Mouse (Mus musculus): ENCODE measurements around the gene Psmd5. TPM values are rescaled to one million over a fixed set of nuclear protein-coding genes. Genes with fewer than 3 reads are reported as not detected.

Psmd5 gene
- polyA plus RNA-seq, 1 experiment from 2014 or later: 114 TPM

DNA sequence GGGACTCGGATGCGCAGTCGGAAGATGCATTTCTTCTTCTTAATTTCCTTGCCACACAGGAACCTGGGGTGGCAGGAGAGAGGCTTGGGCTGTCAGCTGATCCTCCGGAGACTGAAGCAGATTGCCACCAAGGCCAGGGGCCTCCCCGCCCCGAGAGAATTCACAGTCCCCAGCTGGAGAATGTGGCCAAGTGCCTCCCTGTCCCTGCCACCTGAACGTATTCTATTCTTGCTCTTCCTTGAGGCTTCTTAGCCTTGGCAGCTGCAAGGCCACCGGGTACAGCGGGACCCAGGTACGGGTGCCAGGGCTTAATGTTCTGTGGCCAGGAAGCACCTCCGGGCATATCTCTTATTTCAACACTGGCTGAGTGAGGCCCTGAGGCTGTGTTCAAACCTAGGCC, 24.9 kb upstream of the Psmd5 start:
- H3K36me3 ChIP-seq (replicated peaks; ENCODE audit: control insufficient read depth, insufficient read depth): no peaks in the 10 kb centered on the region
- H3K9me3 ChIP-seq (ENCODE audit: control insufficient read depth, low read length): no peaks in the 10 kb centered on the region
- H3K4me1 ChIP-seq (replicated peaks; ENCODE audit: control insufficient read depth, insufficient read depth, low read length): no peaks in the 10 kb centered on the region
- no peak overlapping the region for H3K9ac ChIP-seq
- H3K27ac ChIP-seq: no peak overlapping the region
- DNase-seq (ENCODE audit: low spot score) (no peak), ATAC-seq (ENCODE audit: low FRiP score) (no peak)
- H3K4me3 ChIP-seq (replicated peaks; ENCODE audit: low read length): no peak overlapping the region
- no peaks in the 10 kb centered on the region for H3K27me3 ChIP-seq (ENCODE audit: control insufficient read depth, insufficient read depth, low read length)
- 86% methylated on average over 11 of the region's 11 CpGs for WGBS
- no peak overlapping the region for H3K4me2 ChIP-seq (replicated peaks)

- no peaks in the 10 kb centered on the region for H3K4me1 ChIP-seq (replicated peaks; ENCODE audit: control insufficient read depth, insufficient read depth, low read length)
- no peak overlapping the region for H3K4me2 ChIP-seq (replicated peaks)
- no peak overlapping the region for H3K27ac ChIP-seq
- H3K9me3 ChIP-seq (ENCODE audit: control insufficient read depth, low read length): no peaks in the 10 kb centered on the region
- H3K4me3 ChIP-seq (replicated peaks; ENCODE audit: low read length): no peak overlapping the region
- H3K27me3 ChIP-seq (ENCODE audit: control insufficient read depth, insufficient read depth, low read length): no peaks in the 10 kb centered on the region
- no peak overlapping the region for H3K9ac ChIP-seq
- 26% methylated on average over 10 of the region's 10 CpGs for WGBS
- ATAC-seq (ENCODE audit: low FRiP score) (no peak), DNase-seq (ENCODE audit: low spot score) (no peak)
- H3K36me3 ChIP-seq (replicated peaks; ENCODE audit: control insufficient read depth, insufficient read depth): no peaks in the 10 kb centered on the region
These were observed 23.1 kb upstream of the Psmd5 start for GRCm38 (mm10) chr2:34897820-34898219.

DNA sequence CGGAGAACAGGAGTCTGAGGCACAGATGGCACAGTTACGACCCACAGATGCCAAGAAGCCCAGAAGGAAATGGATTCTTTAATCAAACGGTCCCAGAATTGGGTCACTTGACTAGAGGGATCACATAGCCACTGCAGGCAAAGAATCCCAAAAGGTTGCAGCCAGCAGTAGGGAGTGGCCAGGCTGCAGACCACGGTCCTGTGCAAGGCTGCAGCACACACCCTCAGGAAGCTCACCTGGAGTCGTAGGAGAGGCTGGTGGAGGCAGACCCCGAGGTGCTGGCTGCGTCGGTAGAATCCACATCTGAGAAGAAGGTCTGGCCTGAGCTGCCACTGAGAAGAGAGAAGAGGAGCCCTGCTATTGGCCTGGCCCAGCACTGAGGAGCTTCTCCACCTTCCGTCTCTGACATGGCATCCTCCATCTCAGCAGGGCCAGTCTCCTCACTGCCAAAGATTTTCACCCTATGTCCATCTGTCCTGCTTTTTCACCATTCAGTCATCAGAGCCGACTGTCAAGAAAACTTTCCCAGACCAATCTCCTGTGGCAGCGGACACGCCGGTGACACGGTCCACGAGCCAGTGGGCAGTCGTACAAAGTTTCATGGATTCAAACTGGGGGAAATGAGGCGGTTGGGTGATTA, 22.2 kb upstream of the Psmd5 start:
- Histone ChIP-seq H3K9me3 (ENCODE audit: control insufficient read depth, low read length) (no peaks in the 10 kb centered on the region), H3K4me3 (replicated peaks; ENCODE audit: low read length) (no peak overlapping the region), H3K4me2 (replicated peaks) (no peak overlapping the region), H3K9ac (no peak overlapping the region), H3K36me3 (replicated peaks; ENCODE audit: control insufficient read depth, insufficient read depth) (no peaks in the 10 kb centered on the region), H3K27ac (no peak overlapping the region), H3K27me3 (ENCODE audit: control insufficient read depth, insufficient read depth, low read length) (no peaks in the 10 kb centered on the region), H3K4me1 (replicated peaks; ENCODE audit: control insufficient read depth, insufficient read depth, low read length) (no peaks in the 10 kb centered on the region)
- ATAC-seq (ENCODE audit: low FRiP score) (no peak), DNase-seq (ENCODE audit: low spot score) (no peak)
- 86% methylated on average over 17 of the region's 17 CpGs for WGBS

GRCm38 (mm10) chr2:34895503-34896113, 20.8 kb upstream of the Psmd5 start:
- H3K9ac ChIP-seq: no peak overlapping the region
- H3K4me3 ChIP-seq (replicated peaks; ENCODE audit: low read length): no peak overlapping the region
- DNase-seq (ENCODE audit: low spot score) (no peak), ATAC-seq (ENCODE audit: low FRiP score) (no peak)
- no peak overlapping the region for H3K27ac ChIP-seq
- H3K9me3 ChIP-seq (ENCODE audit: control insufficient read depth, low read length): no peaks in the 10 kb centered on the region
- H3K27me3 ChIP-seq (ENCODE audit: control insufficient read depth, insufficient read depth, low read length): no peaks in the 10 kb centered on the region
- no peaks in the 10 kb centered on the region for H3K36me3 ChIP-seq (replicated peaks; ENCODE audit: control insufficient read depth, insufficient read depth)
- WGBS: 80% methylated on average over 19 of the region's 19 CpGs
- no peak overlapping the region for H3K4me2 ChIP-seq (replicated peaks)
- no peaks in the 10 kb centered on the region for H3K4me1 ChIP-seq (replicated peaks; ENCODE audit: control insufficient read depth, insufficient read depth, low read length)

DNA sequence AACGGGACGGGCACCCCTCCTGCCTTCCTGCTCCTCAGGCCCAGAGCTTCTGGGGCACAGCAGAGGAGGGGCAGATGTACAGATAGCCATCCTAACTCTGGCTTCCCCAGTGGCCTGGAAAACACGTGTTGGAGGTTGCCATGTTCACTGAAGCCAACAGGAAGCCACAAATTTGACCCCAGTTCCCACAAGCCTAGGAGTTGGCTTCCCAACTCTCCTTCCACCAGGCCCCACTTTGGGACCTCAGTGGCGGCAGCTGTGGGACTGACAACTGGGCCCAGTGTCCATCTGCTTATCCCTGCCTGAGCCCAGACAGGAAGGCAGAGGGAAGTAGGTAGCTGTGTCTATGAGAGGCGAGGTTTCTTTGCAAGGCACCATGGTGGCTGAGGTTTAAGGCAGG, 19.2 kb upstream of the Psmd5 start:
- Histone ChIP-seq H3K4me1 (replicated peaks; ENCODE audit: control insufficient read depth, insufficient read depth, low read length) (no peaks in the 10 kb centered on the region), H3K27me3 (ENCODE audit: control insufficient read depth, insufficient read depth, low read length) (no peaks in the 10 kb centered on the region), H3K9ac (no peak overlapping the region), H3K9me3 (ENCODE audit: control insufficient read depth, low read length) (no peaks in the 10 kb centered on the region), H3K4me2 (replicated peaks) (no peak overlapping the region), H3K27ac (no peak overlapping the region), H3K36me3 (replicated peaks; ENCODE audit: control insufficient read depth, insufficient read depth) (no peaks in the 10 kb centered on the region), H3K4me3 (replicated peaks; ENCODE audit: low read length) (no peak overlapping the region)
- no peak for DNase-seq (ENCODE audit: low spot score)
- WGBS: 77% methylated on average over 5 of the region's 5 CpGs
- no peak for ATAC-seq (ENCODE audit: low FRiP score)

DNA sequence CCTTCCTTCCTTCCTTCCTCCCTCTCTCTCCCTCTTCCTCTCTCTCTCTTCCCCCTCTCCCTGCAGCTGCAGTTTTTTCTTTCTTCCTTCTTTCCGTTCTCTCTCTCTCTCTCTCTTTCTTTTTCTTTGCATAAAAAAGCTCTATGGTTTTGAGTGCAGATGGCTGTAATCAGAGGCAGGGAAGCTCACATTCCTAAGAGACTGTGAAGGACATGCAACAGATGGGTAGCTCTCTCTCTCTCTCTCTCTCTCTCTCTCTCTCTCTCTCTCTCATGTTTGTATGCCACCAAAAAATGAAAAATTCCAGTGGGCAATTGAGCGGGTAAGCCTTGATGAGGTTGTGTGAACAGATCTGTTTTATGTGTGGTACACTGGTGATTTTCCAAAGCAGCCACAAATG, 9.4 kb upstream of the Psmd5 start:
- H3K27ac ChIP-seq: no peak overlapping the region
- H3K4me1 ChIP-seq (replicated peaks; ENCODE audit: control insufficient read depth, insufficient read depth, low read length): no peaks in the 10 kb centered on the region
- H3K9ac ChIP-seq: no peak overlapping the region
- no peak overlapping the region for H3K4me2 ChIP-seq (replicated peaks)
- no peak for DNase-seq (ENCODE audit: low spot score)
- H3K36me3 ChIP-seq (replicated peaks; ENCODE audit: control insufficient read depth, insufficient read depth): no peaks in the 10 kb centered on the region
- H3K27me3 ChIP-seq (ENCODE audit: control insufficient read depth, insufficient read depth, low read length): no peaks in the 10 kb centered on the region
- H3K9me3 ChIP-seq (ENCODE audit: control insufficient read depth, low read length): no peaks in the 10 kb centered on the region
- WGBS: 74% methylated on average over 2 of the region's 2 CpGs
- no peak overlapping the region for H3K4me3 ChIP-seq (replicated peaks; ENCODE audit: low read length)
- no peak for ATAC-seq (ENCODE audit: low FRiP score)

- Histone ChIP-seq H3K9ac (no peak overlapping the region), H3K36me3 (replicated peaks; ENCODE audit: control insufficient read depth, insufficient read depth) (no peaks in the 10 kb centered on the region), H3K4me3 (replicated peaks; ENCODE audit: low read length) (no peak overlapping the region), H3K27ac (no peak overlapping the region), H3K4me2 (replicated peaks) (no peak overlapping the region), H3K27me3 (ENCODE audit: control insufficient read depth, insufficient read depth, low read length) (0 out of 2 replicates have a peak, but pooled peaks cover 3% of the 10 kb centered on the region), H3K9me3 (ENCODE audit: control insufficient read depth, low read length) (no peaks in the 10 kb centered on the region), H3K4me1 (replicated peaks; ENCODE audit: control insufficient read depth, insufficient read depth, low read length) (no peaks in the 10 kb centered on the region)
- ATAC-seq (ENCODE audit: low FRiP score): no peak
- 68% methylated on average over 5 of the region's 5 CpGs for WGBS
- no peak for DNase-seq (ENCODE audit: low spot score)
These were observed 8.4 kb upstream of the Psmd5 start for GRCm38 (mm10) chr2:34883190-34883589.

- no peaks in the 10 kb centered on the region for H3K4me1 ChIP-seq (replicated peaks; ENCODE audit: control insufficient read depth, insufficient read depth, low read length)
- WGBS: 100% methylated on average over 2 of the region's 2 CpGs
- H3K4me2 ChIP-seq (replicated peaks): no peak overlapping the region
- no peaks in the 10 kb centered on the region for H3K9me3 ChIP-seq (ENCODE audit: control insufficient read depth, low read length)
- ATAC-seq (ENCODE audit: low FRiP score) (no peak), DNase-seq (ENCODE audit: low spot score) (no peak)
- H3K36me3 ChIP-seq (replicated peaks; ENCODE audit: control insufficient read depth, insufficient read depth): no peaks in the 10 kb centered on the region
- H3K4me3 ChIP-seq (replicated peaks; ENCODE audit: low read length): no peak overlapping the region
- H3K27ac ChIP-seq: no peak overlapping the region
- H3K9ac ChIP-seq: no peak overlapping the region
- 0 out of 2 replicates have a peak, but pooled peaks cover 5% of the 10 kb centered on the region for H3K27me3 ChIP-seq (ENCODE audit: control insufficient read depth, insufficient read depth, low read length)
These were observed 8.0 kb upstream of the Psmd5 start for GRCm38 (mm10) chr2:34882757-34883156.

GRCm38 (mm10) chr2:34880054-34880453, 5.3 kb upstream of the Psmd5 start:
- ATAC-seq (ENCODE audit: low FRiP score): no peak

More at GRCm38 (mm10) chr2:34880054-34880453, 5.3 kb upstream of the Psmd5 start:
- Histone ChIP-seq H3K9me3 (ENCODE audit: control insufficient read depth, low read length) (no peaks in the 10 kb centered on the region), H3K4me2 (replicated peaks) (no peak overlapping the region), H3K27ac (no peak overlapping the region), H3K9ac (no peak overlapping the region), H3K4me1 (replicated peaks; ENCODE audit: control insufficient read depth, insufficient read depth, low read length) (no peaks in the 10 kb centered on the region), H3K36me3 (replicated peaks; ENCODE audit: control insufficient read depth, insufficient read depth) (no peaks in the 10 kb centered on the region), H3K4me3 (replicated peaks; ENCODE audit: low read length) (no peak overlapping the region), H3K27me3 (ENCODE audit: control insufficient read depth, insufficient read depth, low read length) (peaks cover 8% of the 10 kb centered on the region)
- WGBS: 90% methylated on average over 10 of the region's 10 CpGs
- DNase-seq (ENCODE audit: low spot score): no peak
